Mouse (Mus musculus) embryonic facial prominence, embryonic 12.5 days (tissue): Measurements from ENCODE around the gene Tsga10. TPM values are rescaled to one million over a fixed set of nuclear protein-coding genes. Genes with fewer than 3 reads are reported as not detected.

Source experiments
- ATAC-seq: fragments of 200-750 bp; cut with Nextera tagmentation; 2 replicates; pipeline ENCODE4 v1.8.0; 2017; ENCODE audit not compliant: insufficient number of reproducible peaks, insufficient read depth, low FRiP score, low TSS enrichment
- H3K27ac ChIP-seq: fragments of 300-500 bp; sonication (generic); 2 replicates; pipeline ENCODE4 v1.5.1; 2016; ENCODE audit warnings: mild to moderate bottlenecking
- H3K27me3 ChIP-seq: fragments of 300-500 bp; sonication (generic); 2 replicates; pipeline ENCODE4 v1.6.1; 2016; ENCODE audit warnings: mild to moderate bottlenecking, moderate library complexity
- H3K36me3 ChIP-seq: fragments of 300-500 bp; sonication (generic); 2 replicates; pipeline ENCODE4 v1.6.1; 2016; ENCODE audit warnings: mild to moderate bottlenecking
- H3K4me1 ChIP-seq: fragments of 300-500 bp; sonication (generic); 2 replicates; pipeline ENCODE4 v1.6.1; 2016
- H3K4me2 ChIP-seq: fragments of 300-500 bp; sonication (generic); replicated peaks from 2 replicates; pipeline ENCODE4 v1.6.1; 2016; ENCODE audit warnings: mild to moderate bottlenecking, moderate library complexity
- H3K4me3 ChIP-seq: fragments of 300-500 bp; sonication (generic); 2 replicates; pipeline ENCODE4 v1.5.1; 2016; ENCODE audit warnings: mild to moderate bottlenecking
- H3K9ac ChIP-seq: fragments of 300-500 bp; sonication (generic); 2 replicates; pipeline ENCODE4 v1.6.1; 2016; ENCODE audit warnings: mild to moderate bottlenecking, moderate library complexity
- H3K9me3 ChIP-seq: fragments of 300-500 bp; sonication (generic); 2 replicates; pipeline ENCODE4 v1.6.1; 2016; ENCODE audit warnings: mild to moderate bottlenecking, moderate library complexity
- WGBS: fragments of 180-500 bp; shearing (Covaris S2); methylation state at CpG from one replicate; pipeline ENCODE4 v1.1.7; 2016; 5-methylcytosine and 5-hydroxymethylcytosine counted together
- polyA plus RNA-seq: library from polyadenylated mRNA; unstranded; fragments of >200 nt; fragmentation: Nextera tagmentation; extraction: Ambion mirVana; gene quantifications from 2 replicates; pipeline ENCODE4 v1.2.1, GENCODE M21; 2016

Gene Tsga10
- polyA plus RNA-seq, 1 experiment from 2014 or later, result 7.6 TPM

GRCm38 (mm10) chr1:37873157-37873556 is 6.9 kb upstream of the Tsga10 start:
- Histone ChIP-seq H3K4me2 (peak overlapping the region; percentile 52), H3K27ac (no peak overlapping the region), H3K4me3 (no peak overlapping the region), H3K36me3 (peaks cover 33% of the 10 kb centered on the region), H3K4me1 (no peaks in the 10 kb centered on the region), H3K9me3 (peaks cover 10% of the 10 kb centered on the region), H3K9ac (no peak overlapping the region), H3K27me3 (no peaks in the 10 kb centered on the region)
- 91% methylated on average over 4 of the region's 4 CpGs for WGBS
- no peak for ATAC-seq

GRCm38 (mm10) chr1:37872131-37873067 is 6.2 kb upstream of the Tsga10 start:
- H3K9me3 ChIP-seq, result peaks cover 10% of the 10 kb centered on the region
- ATAC-seq, result peak; percentile 77
- peaks cover 25% of the 10 kb centered on the region for H3K36me3 ChIP-seq
- peak overlapping the region; percentile 41; the same call in 1 of the 2 replicates for H3K9ac ChIP-seq
- WGBS, result 6% methylated on average over 33 of the region's 33 CpGs
- no peaks in the 10 kb centered on the region for H3K27me3 ChIP-seq
- peak overlapping the region; percentile 52 for H3K4me2 ChIP-seq
- peak overlapping the region; percentile 47 for H3K4me3 ChIP-seq
- no peaks in the 10 kb centered on the region for H3K4me1 ChIP-seq
- peak overlapping the region; percentile 63; the same call in 1 of the 2 replicates for H3K27ac ChIP-seq

GRCm38 (mm10) chr1:37871704-37872103 is 5.5 kb upstream of the Tsga10 start, which contains the start of gene Lipt1:
Gene Lipt1, plus strand, starts transcription at chr1:37871738.
- H3K4me1 ChIP-seq, result no peaks in the 10 kb centered on the region
- 10% methylated on average over 7 of the region's 7 CpGs for WGBS
- H3K36me3 ChIP-seq, result peaks cover 18% of the 10 kb centered on the region
- H3K9ac ChIP-seq, result peak within 1 kb of the TSS; percentile 41; the same call in 1 of the 2 replicates
- H3K9me3 ChIP-seq, result peaks cover 10% of the 10 kb centered on the region
- peak within 1 kb of the TSS; percentile 47 for H3K4me3 ChIP-seq
- no peak for ATAC-seq
- H3K4me2 ChIP-seq, result peak within 1 kb of the TSS; percentile 52
- H3K27ac ChIP-seq, result peak within 1 kb of the TSS; percentile 63
- H3K27me3 ChIP-seq, result no peaks in the 10 kb centered on the region

- Histone ChIP-seq H3K27ac (no peak overlapping the region), H3K4me2 (no peak overlapping the region), H3K36me3 (no peaks in the 10 kb centered on the region), H3K27me3 (no peaks in the 10 kb centered on the region), H3K4me1 (peaks cover 5% of the 10 kb centered on the region; the same call in 1 of the 2 replicates), H3K9me3 (no peaks in the 10 kb centered on the region), H3K9ac (no peak overlapping the region), H3K4me3 (no peak overlapping the region)
- ATAC-seq, result no peak
- 41% methylated on average over 2 of the region's 2 CpGs for WGBS
Measured at GRCm38 (mm10) chr1:37869362-37869761, 3.1 kb upstream of the Tsga10 start.

DNA sequence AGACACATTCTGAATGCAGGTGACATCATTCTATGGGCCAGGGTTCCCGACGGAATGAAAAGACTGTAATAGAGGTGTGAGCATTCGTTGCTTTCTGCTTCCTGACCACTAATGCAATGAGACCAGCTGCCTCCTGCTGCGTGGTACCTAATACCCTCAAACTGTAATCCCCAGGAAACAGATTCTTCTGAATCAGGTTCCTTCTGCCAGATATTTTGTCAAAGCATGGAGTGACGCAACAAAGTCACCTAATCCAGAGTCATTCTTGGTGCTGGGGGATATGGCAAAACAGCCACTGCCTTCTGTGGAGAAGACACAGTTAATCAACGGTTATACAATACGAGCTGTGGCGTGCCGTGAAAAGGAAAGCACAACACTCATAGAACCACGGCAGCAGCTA is 2.4 kb upstream of the Tsga10 start:
- no peaks in the 10 kb centered on the region for H3K36me3 ChIP-seq
- WGBS, result 64% methylated on average over 10 of the region's 10 CpGs
- no peak overlapping the region for H3K9ac ChIP-seq
- no peaks in the 10 kb centered on the region for H3K27me3 ChIP-seq
- H3K4me2 ChIP-seq, result no peak overlapping the region
- no peaks in the 10 kb centered on the region for H3K9me3 ChIP-seq
- peaks cover 5% of the 10 kb centered on the region; the same call in 1 of the 2 replicates for H3K4me1 ChIP-seq
- H3K27ac ChIP-seq, result no peak overlapping the region
- no peak for ATAC-seq
- H3K4me3 ChIP-seq, result no peak overlapping the region

DNA sequence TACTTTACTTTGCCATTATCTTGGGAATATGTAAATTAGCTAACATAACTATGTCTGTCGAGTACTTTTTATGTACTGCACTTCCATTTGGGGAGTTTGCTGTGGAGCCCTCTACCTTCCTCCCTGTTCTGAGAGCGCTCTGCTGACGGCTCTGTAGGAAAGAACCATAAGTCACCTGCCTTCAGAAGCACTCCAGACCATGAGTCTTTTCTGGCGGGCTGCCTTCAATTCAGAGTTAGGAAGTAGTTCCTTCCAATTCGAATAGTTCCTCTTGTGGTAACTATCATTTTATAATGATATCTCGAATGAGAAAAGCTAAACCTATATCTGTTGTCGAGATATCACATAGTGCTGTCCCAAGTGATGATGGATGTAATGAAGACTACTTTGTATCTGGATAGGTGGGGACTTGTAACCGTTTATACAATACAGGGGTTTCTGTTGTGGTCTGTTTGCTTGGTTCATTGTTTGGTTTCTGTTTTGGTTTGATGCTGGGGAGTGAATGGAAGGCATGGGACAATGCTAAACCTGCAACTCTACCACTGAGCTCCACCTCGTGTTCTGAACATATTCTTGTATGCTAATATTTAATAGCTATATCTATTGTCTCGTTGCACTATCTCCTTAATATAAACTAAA is 1.6 kb upstream of the Tsga10 start:
- no peak overlapping the region for H3K4me3 ChIP-seq
- H3K4me1 ChIP-seq, result peaks cover 5% of the 10 kb centered on the region; the same call in 1 of the 2 replicates
- WGBS, result 72% methylated on average over 10 of the region's 10 CpGs
- H3K27ac ChIP-seq, result no peak overlapping the region
- no peak overlapping the region for H3K4me2 ChIP-seq
- ATAC-seq, result no peak
- H3K9me3 ChIP-seq, result no peaks in the 10 kb centered on the region
- no peaks in the 10 kb centered on the region for H3K27me3 ChIP-seq
- no peak overlapping the region for H3K9ac ChIP-seq
- no peaks in the 10 kb centered on the region for H3K36me3 ChIP-seq

- no peak for ATAC-seq
- peaks cover 5% of the 10 kb centered on the region; the same call in 1 of the 2 replicates for H3K4me1 ChIP-seq
- no peaks in the 10 kb centered on the region for H3K9me3 ChIP-seq
- H3K27me3 ChIP-seq, result no peaks in the 10 kb centered on the region
- no peak overlapping the region for H3K4me3 ChIP-seq
- H3K36me3 ChIP-seq, result no peaks in the 10 kb centered on the region
- H3K27ac ChIP-seq, result no peak overlapping the region
- H3K4me2 ChIP-seq, result no peak overlapping the region
- no peak overlapping the region for H3K9ac ChIP-seq
- 76% methylated on average over 1 of the region's 1 CpGs for WGBS
Measured at GRCm38 (mm10) chr1:37867056-37867455, 827 bp upstream of the Tsga10 start.

DNA sequence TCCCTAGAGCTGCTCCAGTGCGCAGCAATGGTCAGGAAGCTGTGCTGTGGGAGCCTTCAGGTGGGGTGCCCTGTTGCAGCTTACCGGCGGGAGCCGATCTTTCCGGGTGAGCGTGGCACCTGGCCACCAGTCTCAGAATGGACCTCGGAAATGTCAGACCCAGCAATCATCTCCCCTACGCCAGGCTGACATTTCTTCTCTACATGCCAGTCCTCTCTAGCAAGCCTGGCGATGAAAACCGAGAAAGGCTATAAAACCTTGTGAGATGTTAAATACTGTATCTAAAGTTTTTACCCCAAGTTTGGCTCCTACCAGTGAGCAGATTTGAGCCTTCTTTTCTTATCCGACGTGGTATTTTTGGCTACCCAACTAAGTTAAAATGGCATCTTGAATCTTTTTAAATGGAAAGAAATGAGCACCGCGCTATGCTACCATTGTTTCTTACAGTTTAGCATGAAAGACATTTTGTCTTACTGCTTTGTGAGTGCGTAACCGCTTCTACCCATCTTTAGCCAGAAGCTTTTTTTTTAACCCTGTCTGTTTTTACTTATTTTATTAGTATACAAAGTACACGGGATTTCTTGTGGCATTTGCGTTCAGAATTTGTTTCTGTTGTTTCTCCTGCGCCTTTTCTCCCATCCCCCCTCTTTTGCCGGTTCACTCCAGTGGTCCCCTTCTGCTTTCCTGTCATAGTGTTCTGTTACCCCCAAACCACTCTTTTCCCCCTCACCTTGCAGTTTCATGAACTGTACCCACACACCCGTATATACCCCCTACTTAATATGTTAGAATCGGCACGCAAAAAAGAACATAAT is 621 bp downstream of the Tsga10 start:
- Histone ChIP-seq H3K36me3 (no peaks in the 10 kb centered on the region), H3K4me3 (peak overlapping the region; percentile 64), H3K27ac (peak overlapping the region; percentile 80), H3K4me2 (peak overlapping the region; percentile 69), H3K4me1 (peaks cover 5% of the 10 kb centered on the region; the same call in 1 of the 2 replicates), H3K9me3 (no peaks in the 10 kb centered on the region), H3K9ac (peak overlapping the region; percentile 69), H3K27me3 (no peaks in the 10 kb centered on the region)
- ATAC-seq, result no peak
- WGBS, result 12% methylated on average over 23 of the region's 23 CpGs

- Histone ChIP-seq H3K27ac (peak overlapping the region; percentile 80), H3K27me3 (no peaks in the 10 kb centered on the region), H3K36me3 (no peaks in the 10 kb centered on the region), H3K9me3 (no peaks in the 10 kb centered on the region), H3K4me1 (peaks cover 5% of the 10 kb centered on the region; the same call in 1 of the 2 replicates), H3K4me3 (peak overlapping the region; percentile 64), H3K9ac (peak overlapping the region; percentile 69), H3K4me2 (peak overlapping the region; percentile 69)
- WGBS, result 1% methylated on average over 82 of the region's 90 CpGs
- peak; percentile 99 for ATAC-seq
Measured at GRCm38 (mm10) chr1:37864511-37865400, 1.5 kb downstream of the Tsga10 start.

GRCm38 (mm10) chr1:37850696-37851095 is 15.5 kb downstream of the Tsga10 start:
- Histone ChIP-seq H3K36me3 (no peaks in the 10 kb centered on the region), H3K27ac (no peak overlapping the region), H3K4me3 (no peak overlapping the region), H3K9ac (no peak overlapping the region), H3K4me1 (no peaks in the 10 kb centered on the region), H3K9me3 (no peaks in the 10 kb centered on the region), H3K27me3 (no peaks in the 10 kb centered on the region), H3K4me2 (no peak overlapping the region)
- WGBS, result 63% methylated on average over 2 of the region's 2 CpGs
- no peak for ATAC-seq
